Mouse (Mus musculus) cerebellum, adult 2 months (tissue): ENCODE measurements around the gene Ccdc187. TPM values are rescaled to one million over a fixed set of nuclear protein-coding genes. Genes with fewer than 3 reads are reported as not detected.

Experiments
- DNase-seq, 2 experiments: peaks; one replicate each; pipeline ENCODE4 v3.0.0; 2021
- H3K27ac ChIP-seq: fragments of 200-500 bp; 2 replicates; pipeline ENCODE4 v1.5.1; 2012; ENCODE audit warnings: low read length, control low read depth, inconsistent platforms; ENCODE audit not compliant: insufficient read depth
- H3K27me3 ChIP-seq: fragments of 200-500 bp; 2 replicates; pipeline ENCODE4 v1.6.1; 2012; ENCODE audit warnings: inconsistent platforms, mild to moderate bottlenecking, low read length, moderate library complexity; ENCODE audit not compliant: control insufficient read depth, insufficient read depth
- H3K4me1 ChIP-seq: fragments of 200-500 bp; 2 replicates; pipeline ENCODE4 v1.6.1; 2011; ENCODE audit warnings: low read length; ENCODE audit not compliant: control insufficient read depth, insufficient read depth
- H3K4me3 ChIP-seq: fragments of 200-500 bp; replicated peaks from 2 replicates; pipeline ENCODE3; 2011; ENCODE audit warnings: mild to moderate bottlenecking, low read depth, low read length, control low read depth; ENCODE audit not compliant: insufficient read depth
- CTCF ChIP-seq: fragments of 200-500 bp; IDR thresholded peaks from 2 replicates; pipeline ENCODE4 v1.5.1; 2011; ENCODE audit warnings: low read depth, mild to moderate bottlenecking, control low read depth, low read length, moderate library complexity, borderline replicate concordance; ENCODE audit not compliant: insufficient read depth
- POLR2A ChIP-seq: fragments of 200-500 bp; IDR thresholded peaks from 2 replicates; pipeline ENCODE4 v1.6.1; 2011; ENCODE audit warnings: low read length, control low read depth, borderline replicate concordance; ENCODE audit not compliant: insufficient read depth
- WGBS: fragments of 180-500 bp; shearing (Covaris S2); methylation state at CpG from one replicate; pipeline ENCODE4 v1.1.7; 2018; 5-methylcytosine and 5-hydroxymethylcytosine counted together
- polyA plus RNA-seq: library from polyadenylated mRNA; depleted of rRNA; stranded (reverse); fragments of >200 nt; gene quantifications from 2 replicates; pipeline ENCODE4 v1.2.3, GENCODE M21; 2012

The Ccdc187 gene
- polyA plus RNA-seq, 1 experiment: 3.0 TPM

DNA sequence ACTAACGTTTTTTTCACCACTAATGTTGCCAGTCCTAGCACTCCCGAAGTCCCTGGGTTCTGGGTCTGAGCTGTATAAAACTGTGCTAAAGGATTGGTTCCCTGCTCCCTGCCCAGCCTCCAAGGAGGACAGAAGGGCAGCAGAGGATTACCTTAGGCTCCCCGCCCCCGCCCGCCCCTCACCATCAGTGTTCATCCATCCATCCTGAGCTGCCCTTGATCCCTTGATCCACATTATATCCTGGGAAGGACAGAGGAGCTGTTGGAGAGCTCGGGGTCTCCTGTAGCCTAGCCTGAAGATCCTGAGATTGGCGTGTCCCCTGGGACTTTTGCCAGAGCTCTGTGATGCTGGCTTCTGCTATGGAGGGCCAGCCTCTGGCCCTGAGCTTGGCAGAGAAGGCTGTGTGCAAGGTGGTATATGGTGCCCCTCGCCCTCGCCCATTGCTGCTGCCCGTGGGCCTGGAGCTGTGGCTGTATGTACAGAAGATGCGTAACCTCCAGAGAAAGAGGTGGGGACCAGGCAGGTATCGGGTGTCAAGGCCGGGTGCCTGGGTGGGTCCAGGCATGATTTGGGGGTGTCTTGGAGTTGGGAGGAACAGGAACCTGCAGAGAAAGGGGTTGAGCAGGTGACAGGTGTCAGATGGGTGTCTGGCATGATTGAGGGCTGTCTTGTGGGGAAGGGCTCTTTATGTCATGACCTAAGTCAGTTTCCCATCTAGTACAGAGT lies 25.3 kb upstream of the Ccdc187 start:
- DNase-seq: peak in 1 of 2 experiments; percentile 41
- peak overlapping the region; percentile 31 for H3K4me3 ChIP-seq
- no peak for TF ChIP-seq POLR2A
- no peak for TF ChIP-seq CTCF
- WGBS: 50% methylated on average over 13 of the region's 13 CpGs
- no peaks in the 10 kb centered on the region for H3K27me3 ChIP-seq
- peak overlapping the region; percentile 54 for H3K27ac ChIP-seq
- peaks cover 63% of the 10 kb centered on the region for H3K4me1 ChIP-seq

- Histone ChIP-seq H3K27me3 (no peaks in the 10 kb centered on the region), H3K27ac (peak overlapping the region; percentile 54), H3K4me1 (peaks cover 62% of the 10 kb centered on the region), H3K4me3 (peak overlapping the region; percentile 31)
- TF ChIP-seq POLR2A: no peak
- no peak for TF ChIP-seq CTCF
- WGBS: 29% methylated on average over 9 of the region's 9 CpGs
- DNase-seq: peak; percentile 64 to 67
Measured at GRCm38 (mm10) chr2:26319109-26319508, 24.8 kb upstream of the Ccdc187 start.

DNA sequence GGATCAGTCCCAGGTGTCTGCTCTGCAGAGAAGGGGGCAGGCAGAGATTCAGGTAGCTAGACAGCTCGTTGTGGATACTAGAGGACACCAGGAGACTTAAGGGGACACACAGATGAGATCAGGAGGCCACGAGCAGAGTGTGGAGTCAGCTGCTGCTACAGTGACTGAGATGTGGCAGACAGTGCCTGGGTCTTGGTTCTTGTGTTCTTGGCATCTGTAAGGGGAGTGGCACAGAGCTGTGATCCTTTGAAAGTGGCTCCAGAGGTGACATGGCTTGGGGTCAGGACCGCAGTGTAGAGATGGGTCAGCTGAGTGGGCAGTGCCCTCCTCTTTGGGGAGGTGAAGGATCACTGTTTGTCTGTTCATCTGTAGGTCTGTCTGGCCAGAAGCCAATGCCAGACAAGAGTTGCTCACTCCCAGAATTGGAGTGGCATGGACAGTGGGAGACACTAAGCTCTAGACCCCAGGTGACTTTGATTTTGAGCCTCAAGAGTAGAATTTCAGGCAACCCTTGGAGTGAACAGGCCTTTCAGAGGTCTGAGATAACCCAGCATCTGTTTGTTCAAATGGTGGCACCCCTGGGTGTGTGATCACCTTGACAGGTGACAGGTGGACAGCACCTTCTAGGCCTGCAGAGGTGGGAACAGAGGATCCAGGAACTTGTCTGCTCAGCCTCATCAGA lies 23.8 kb upstream of the Ccdc187 start:
- 33% methylated on average over 3 of the region's 3 CpGs for WGBS
- TF ChIP-seq POLR2A: no peak
- no peak for TF ChIP-seq CTCF
- no peaks in the 10 kb centered on the region for H3K27me3 ChIP-seq
- peaks cover 62% of the 10 kb centered on the region for H3K4me1 ChIP-seq
- H3K4me3 ChIP-seq: peak overlapping the region; percentile 78
- DNase-seq: peak in 1 of 2 experiments; percentile 42
- H3K27ac ChIP-seq: peak overlapping the region; percentile 98

DNA sequence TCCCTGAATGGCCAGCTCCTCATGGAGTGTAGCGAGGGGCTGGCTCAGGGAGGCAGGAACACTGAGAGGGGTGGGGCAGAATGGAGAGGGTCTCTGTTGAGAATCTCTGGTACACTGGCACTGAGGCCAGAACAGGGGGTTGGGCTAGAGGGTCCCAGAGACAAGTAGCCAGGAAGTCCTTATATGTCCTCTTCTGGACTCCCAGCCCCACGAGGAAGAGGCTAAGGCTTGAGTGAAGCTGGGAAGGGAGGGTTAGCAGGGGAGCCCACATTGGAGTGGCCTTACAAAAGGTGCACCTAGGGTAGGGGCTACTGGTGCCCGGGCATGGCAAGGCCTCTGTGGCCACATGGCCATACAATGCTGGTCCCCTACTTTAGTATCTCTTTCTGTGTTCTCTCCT lies 23.0 kb upstream of the Ccdc187 start:
- peak overlapping the region; percentile 98 for H3K27ac ChIP-seq
- DNase-seq: no peak
- H3K27me3 ChIP-seq: no peaks in the 10 kb centered on the region
- peak overlapping the region; percentile 78 for H3K4me3 ChIP-seq
- H3K4me1 ChIP-seq: peaks cover 66% of the 10 kb centered on the region
- 28% methylated on average over 3 of the region's 3 CpGs for WGBS
- no peak for TF ChIP-seq CTCF

DNA sequence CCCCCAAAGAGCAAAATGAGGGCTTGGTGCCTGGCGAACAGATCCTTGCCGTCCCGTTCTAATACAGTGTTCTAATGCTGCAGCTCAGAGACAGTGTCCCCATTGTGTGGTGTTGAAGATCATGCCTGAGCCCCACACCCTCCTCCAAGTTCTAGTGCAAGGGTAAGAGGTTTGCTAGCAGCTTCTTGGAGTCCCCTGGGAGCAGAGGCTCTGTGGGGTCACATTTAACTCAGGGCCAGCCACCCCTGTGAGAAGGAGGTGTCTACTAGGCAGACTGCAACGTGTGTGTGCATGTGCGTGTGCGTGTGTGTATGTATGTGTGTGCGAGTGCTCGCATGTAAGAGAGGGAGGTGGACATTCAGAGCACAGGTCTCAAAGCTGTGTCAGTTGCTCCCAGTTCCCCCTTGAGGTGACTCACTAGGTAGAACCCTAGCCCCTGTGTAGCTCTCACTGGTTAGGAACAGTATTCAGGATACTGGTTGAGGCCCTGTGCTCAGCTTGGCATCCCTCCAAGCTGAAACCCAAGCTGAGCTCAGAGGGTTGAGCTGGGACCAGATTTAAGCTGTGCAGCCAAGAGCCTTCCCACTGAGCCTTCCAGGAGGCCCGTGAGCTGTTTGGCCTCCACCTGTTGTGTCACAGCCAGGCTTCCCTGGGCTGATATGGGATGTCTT lies 22.4 kb upstream of the Ccdc187 start:
- Histone ChIP-seq H3K27me3 (no peaks in the 10 kb centered on the region), H3K27ac (peak overlapping the region; percentile 98), H3K4me1 (peaks cover 66% of the 10 kb centered on the region), H3K4me3 (peak overlapping the region; percentile 78)
- peak; percentile 69 to 72 for DNase-seq
- TF ChIP-seq CTCF: no peak
- no peak for TF ChIP-seq POLR2A
- 7% methylated on average over 9 of the region's 9 CpGs for WGBS

DNA sequence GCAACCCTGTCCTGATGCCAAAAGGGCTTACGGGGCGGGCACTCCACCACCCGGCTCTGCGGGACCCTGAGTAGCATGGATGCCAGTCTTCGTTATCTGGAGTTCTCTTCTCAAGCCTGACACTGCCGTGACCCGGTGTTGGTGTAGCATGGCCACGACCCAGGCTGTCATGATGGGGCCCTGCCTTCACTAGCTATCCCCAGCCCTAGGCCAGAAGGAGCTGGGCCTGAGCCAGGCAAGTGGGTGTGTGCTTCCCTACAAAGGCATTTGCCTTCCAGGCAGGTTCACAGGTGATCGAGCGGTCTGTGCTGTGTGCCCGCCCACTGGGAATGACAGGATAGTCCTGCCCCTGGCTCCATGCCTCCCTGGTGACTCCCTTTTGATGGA lies 21.6 kb upstream of the Ccdc187 start:
- DNase-seq: peak; percentile 86 to 89
- peak overlapping the region; percentile 98 for H3K27ac ChIP-seq
- peak overlapping the region; percentile 78 for H3K4me3 ChIP-seq
- no peaks in the 10 kb centered on the region for H3K27me3 ChIP-seq
- 2% methylated on average over 11 of the region's 11 CpGs for WGBS
- peaks cover 69% of the 10 kb centered on the region for H3K4me1 ChIP-seq
- no peak for TF ChIP-seq CTCF
- peak; percentile 28; the same call in 1 of the 2 replicates for TF ChIP-seq POLR2A

- Histone ChIP-seq H3K27me3 (no peaks in the 10 kb centered on the region), H3K4me1 (peaks cover 63% of the 10 kb centered on the region), H3K4me3 (peak within 1 kb of the TSS; percentile 78), H3K27ac (peak within 1 kb of the TSS; percentile 98)
- WGBS: 1% methylated on average over 66 of the region's 66 CpGs
- TF ChIP-seq CTCF (no peak), POLR2A (peak; percentile 63)
- peak; percentile 87 for DNase-seq
Measured at GRCm38 (mm10) chr2:26315072-26315924, 20.9 kb upstream of the Ccdc187 start, which contains the start of gene Gpsm1. TSS of gene Gpsm1 (plus strand) at chr2:26315515.
